Mouse (Mus musculus): ENCODE results near the gene Ptpre. TPM values are rescaled to one million over a fixed set of nuclear protein-coding genes. Genes with fewer than 3 reads are reported as not detected.

Gene Ptpre
- polyA plus RNA-seq, 1 experiment from 2014 or later, result 4.7 TPM

- ATAC-seq, result no peak
- WGBS, result 80% methylated on average over 7 of the region's 7 CpGs
- H3K9me3 ChIP-seq (ENCODE audit: control insufficient read depth), result no peaks in the 10 kb centered on the region
Measured at GRCm38 (mm10) chr7:135580306-135581091, 43.2 kb downstream of the Ptpre start.

DNA sequence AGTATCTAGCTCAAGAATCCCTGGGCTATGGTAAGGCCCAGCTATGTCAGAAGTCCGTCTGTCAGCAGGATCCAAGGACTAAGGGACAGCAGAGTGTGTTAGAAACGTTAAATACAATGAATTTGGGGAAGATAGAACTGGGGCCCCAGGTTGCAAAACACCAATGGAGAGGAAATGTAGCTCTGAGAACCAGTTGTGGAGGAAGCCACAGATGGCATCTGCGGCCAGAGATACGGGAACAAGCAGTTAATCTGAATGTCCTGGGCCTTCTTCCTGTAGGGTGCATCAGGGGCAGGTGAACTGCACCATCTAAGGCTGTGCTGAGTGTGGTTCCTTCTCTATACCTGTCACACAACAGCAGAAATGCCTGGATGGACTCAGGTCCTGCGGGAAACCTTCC lies 43.8 kb downstream of the Ptpre start:
- H3K27me3 ChIP-seq (replicated peaks; ENCODE audit: control insufficient read depth, insufficient read depth, low read length), result no peaks in the 10 kb centered on the region
- no peaks in the 10 kb centered on the region for H3K9me3 ChIP-seq (ENCODE audit: control insufficient read depth)
- no peak for ATAC-seq
- no peaks in the 10 kb centered on the region for H3K36me3 ChIP-seq (ENCODE audit: control insufficient read depth, insufficient read depth)
- no peak overlapping the region for H3K4me3 ChIP-seq (ENCODE audit: low read depth, low read length)
- 73% methylated on average over 5 of the region's 5 CpGs for WGBS
- no peak overlapping the region for H3K9ac ChIP-seq (ENCODE audit: low read depth, low read length)
- H3K4me1 ChIP-seq (replicated peaks; ENCODE audit: control insufficient read depth, insufficient read depth, low read length), result no peaks in the 10 kb centered on the region
- no peak for TF ChIP-seq CTCF (IDR thresholded peaks at IDR 0.05; ENCODE audit: low read depth)
- no peak overlapping the region for H3K27ac ChIP-seq (ENCODE audit: low read depth, low read length)
- no peak overlapping the region for H3K4me2 ChIP-seq (replicated peaks; ENCODE audit: low read depth)

More at GRCm38 (mm10) chr7:135580306-135581091, 43.2 kb downstream of the Ptpre start:
- Histone ChIP-seq H3K4me2 (replicated peaks; ENCODE audit: low read depth) (no peak overlapping the region), H3K27ac (ENCODE audit: low read depth, low read length) (no peak overlapping the region), H3K9ac (ENCODE audit: low read depth, low read length) (no peak overlapping the region), H3K4me1 (replicated peaks; ENCODE audit: control insufficient read depth, insufficient read depth, low read length) (no peaks in the 10 kb centered on the region), H3K27me3 (replicated peaks; ENCODE audit: control insufficient read depth, insufficient read depth, low read length) (no peaks in the 10 kb centered on the region), H3K36me3 (ENCODE audit: control insufficient read depth, insufficient read depth) (no peaks in the 10 kb centered on the region), H3K4me3 (ENCODE audit: low read depth, low read length) (no peak overlapping the region)
- no peak for TF ChIP-seq CTCF (IDR thresholded peaks at IDR 0.05; ENCODE audit: low read depth)

DNA sequence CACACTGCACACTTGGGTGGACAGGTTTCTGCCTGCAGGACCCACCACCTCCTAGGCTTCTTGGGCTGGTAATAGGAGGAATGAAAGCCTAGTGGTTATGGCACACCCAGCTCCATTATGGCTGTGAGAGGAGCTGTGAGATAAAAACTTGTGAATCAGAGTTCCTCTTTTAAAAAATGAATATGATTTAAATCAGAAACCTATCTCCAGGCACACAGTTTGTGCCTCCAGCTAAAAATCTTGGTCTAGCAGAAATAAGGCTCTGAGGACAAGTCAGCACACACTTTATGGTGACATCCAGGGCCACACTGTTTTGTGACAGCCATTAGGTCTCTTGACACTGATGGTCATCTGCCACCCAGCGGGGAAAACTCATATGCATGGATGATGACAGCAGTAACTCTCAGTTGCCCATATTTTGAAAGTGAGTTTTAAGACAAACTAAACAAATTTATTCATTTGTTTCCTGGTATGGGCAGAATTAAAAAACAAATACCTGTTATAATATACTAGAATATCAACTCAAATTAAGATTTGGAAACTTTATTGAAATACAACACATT lies 47.9 kb downstream of the Ptpre start:
- no peak for TF ChIP-seq CTCF (IDR thresholded peaks at IDR 0.05; ENCODE audit: low read depth)
- no peak overlapping the region for H3K27ac ChIP-seq (ENCODE audit: low read depth, low read length)
- no peak overlapping the region for H3K4me3 ChIP-seq (ENCODE audit: low read depth, low read length)
- no peaks in the 10 kb centered on the region for H3K27me3 ChIP-seq (replicated peaks; ENCODE audit: control insufficient read depth, insufficient read depth, low read length)
- no peak for ATAC-seq
- no peak overlapping the region for H3K9ac ChIP-seq (ENCODE audit: low read depth, low read length)
- no peaks in the 10 kb centered on the region for H3K36me3 ChIP-seq (ENCODE audit: control insufficient read depth, insufficient read depth)
- no peaks in the 10 kb centered on the region for H3K4me1 ChIP-seq (replicated peaks; ENCODE audit: control insufficient read depth, insufficient read depth, low read length)
- H3K9me3 ChIP-seq (ENCODE audit: control insufficient read depth), result no peaks in the 10 kb centered on the region
- no peak overlapping the region for H3K4me2 ChIP-seq (replicated peaks; ENCODE audit: low read depth)
- WGBS, result 81% methylated on average over 1 of the region's 1 CpGs

GRCm38 (mm10) chr7:135586402-135586801 lies 49.1 kb downstream of the Ptpre start:
- Histone ChIP-seq H3K9ac (ENCODE audit: low read depth, low read length) (no peak overlapping the region), H3K27ac (ENCODE audit: low read depth, low read length) (no peak overlapping the region), H3K4me1 (replicated peaks; ENCODE audit: control insufficient read depth, insufficient read depth, low read length) (no peaks in the 10 kb centered on the region), H3K27me3 (replicated peaks; ENCODE audit: control insufficient read depth, insufficient read depth, low read length) (no peaks in the 10 kb centered on the region), H3K9me3 (ENCODE audit: control insufficient read depth) (no peaks in the 10 kb centered on the region), H3K4me2 (replicated peaks; ENCODE audit: low read depth) (no peak overlapping the region), H3K4me3 (ENCODE audit: low read depth, low read length) (no peak overlapping the region), H3K36me3 (ENCODE audit: control insufficient read depth, insufficient read depth) (no peaks in the 10 kb centered on the region)
- no peak for ATAC-seq
- no peak for TF ChIP-seq CTCF (IDR thresholded peaks at IDR 0.05; ENCODE audit: low read depth)
- WGBS, result 38% methylated on average over 4 of the region's 4 CpGs

DNA sequence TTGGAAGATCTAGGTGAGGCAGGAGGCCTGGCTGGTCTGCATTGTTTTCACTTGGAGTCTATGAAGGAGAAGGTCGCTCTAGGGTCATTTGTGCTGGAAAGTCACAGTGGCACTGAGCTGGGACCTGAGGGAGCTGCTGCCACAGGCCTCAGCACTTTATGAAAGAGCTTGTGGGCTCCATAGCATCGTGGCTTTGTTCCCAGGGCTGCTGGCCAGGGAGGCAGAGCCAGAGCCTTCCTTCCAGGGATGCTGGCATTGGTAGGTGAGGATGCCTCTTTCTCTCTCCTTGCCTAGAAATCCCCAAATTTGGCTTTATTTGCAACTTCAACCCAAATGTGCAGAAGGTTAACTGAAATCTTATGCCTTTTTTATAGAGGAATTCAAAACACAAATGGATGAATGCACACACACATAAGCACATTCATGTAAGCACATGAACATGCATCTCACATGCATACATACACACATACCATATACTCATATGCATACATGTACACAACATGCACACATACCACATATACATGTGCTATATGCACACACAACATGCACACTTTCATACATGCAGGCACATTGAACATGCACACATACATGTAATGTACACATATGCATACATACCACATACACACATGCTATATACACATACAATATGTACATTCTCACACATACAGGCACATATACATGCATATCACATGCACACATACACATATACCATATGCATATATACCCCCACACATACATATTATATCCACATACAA lies 50.7 kb downstream of the Ptpre start:
- WGBS, result 52% methylated on average over 2 of the region's 2 CpGs
- no peak overlapping the region for H3K27ac ChIP-seq (ENCODE audit: low read depth, low read length)
- no peak overlapping the region for H3K4me2 ChIP-seq (replicated peaks; ENCODE audit: low read depth)
- no peaks in the 10 kb centered on the region for H3K4me1 ChIP-seq (replicated peaks; ENCODE audit: control insufficient read depth, insufficient read depth, low read length)
- TF ChIP-seq CTCF (IDR thresholded peaks at IDR 0.05; ENCODE audit: low read depth), result no peak
- H3K27me3 ChIP-seq (replicated peaks; ENCODE audit: control insufficient read depth, insufficient read depth, low read length), result no peaks in the 10 kb centered on the region
- no peak for ATAC-seq
- no peaks in the 10 kb centered on the region for H3K9me3 ChIP-seq (ENCODE audit: control insufficient read depth)
- H3K4me3 ChIP-seq (ENCODE audit: low read depth, low read length), result no peak overlapping the region
- no peaks in the 10 kb centered on the region for H3K36me3 ChIP-seq (ENCODE audit: control insufficient read depth, insufficient read depth)
- H3K9ac ChIP-seq (ENCODE audit: low read depth, low read length), result no peak overlapping the region

DNA sequence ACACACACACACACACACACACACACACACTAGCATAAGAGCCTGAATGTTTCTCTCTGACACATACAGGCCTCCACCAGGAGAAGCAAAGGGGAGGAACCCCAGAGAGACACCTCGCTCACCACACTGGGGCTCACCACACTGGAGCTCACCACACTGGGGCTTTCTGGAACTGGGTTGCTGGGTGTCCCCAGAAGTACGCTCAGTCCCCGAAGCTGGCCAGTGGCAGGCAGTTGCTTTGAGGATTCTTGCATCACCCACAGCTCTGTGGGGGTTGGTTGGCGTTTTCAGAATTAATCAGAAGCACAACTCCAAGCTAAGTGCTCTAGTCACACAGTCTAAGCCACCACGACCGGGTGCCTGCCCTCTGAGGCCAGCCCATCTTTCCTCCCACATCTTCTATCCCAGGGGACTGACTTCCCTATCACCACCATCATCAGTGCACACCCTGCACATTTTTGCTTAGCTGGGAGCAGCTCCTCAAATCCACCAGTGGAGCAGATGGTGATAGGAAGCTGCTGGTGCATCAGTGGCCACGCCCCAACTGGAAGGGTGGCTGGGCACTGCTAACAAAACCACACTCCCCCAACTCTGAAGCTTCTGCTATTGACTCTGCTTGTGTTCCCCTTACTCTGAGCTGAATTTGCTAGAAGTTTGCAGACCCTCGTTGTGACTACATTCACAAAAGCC lies 51.5 kb downstream of the Ptpre start:
- no peaks in the 10 kb centered on the region for H3K27me3 ChIP-seq (replicated peaks; ENCODE audit: control insufficient read depth, insufficient read depth, low read length)
- no peak overlapping the region for H3K27ac ChIP-seq (ENCODE audit: low read depth, low read length)
- 80% methylated on average over 8 of the region's 8 CpGs for WGBS
- H3K4me2 ChIP-seq (replicated peaks; ENCODE audit: low read depth), result no peak overlapping the region
- H3K4me3 ChIP-seq (ENCODE audit: low read depth, low read length), result no peak overlapping the region
- H3K4me1 ChIP-seq (replicated peaks; ENCODE audit: control insufficient read depth, insufficient read depth, low read length), result no peaks in the 10 kb centered on the region
- H3K9ac ChIP-seq (ENCODE audit: low read depth, low read length), result no peak overlapping the region
- ATAC-seq, result no peak
- TF ChIP-seq CTCF (IDR thresholded peaks at IDR 0.05; ENCODE audit: low read depth), result no peak
- H3K36me3 ChIP-seq (ENCODE audit: control insufficient read depth, insufficient read depth), result no peaks in the 10 kb centered on the region
- H3K9me3 ChIP-seq (ENCODE audit: control insufficient read depth), result no peaks in the 10 kb centered on the region

All from intestine, postnatal 0 days (tissue).